Mouse (Mus musculus) effector memory CD4-positive, alpha-beta T cell, adult 7 months (primary cell): ENCODE data around the gene Gm49358. TPM values are rescaled to one million over a fixed set of nuclear protein-coding genes. Genes with fewer than 3 reads are reported as not detected.

Experiments used
- polyA plus RNA-seq: library from polyadenylated mRNA; unstranded; fragments of 100-300 nt; shearing (Covaris generic); gene quantifications from one replicate; pipeline ENCODE4 v1.2.1, GENCODE M21; 2017

Gene Gm49358
- 1.2 TPM for polyA plus RNA-seq

GRCm38 (mm10) chr10:86763672-86764071, at the start of gene Gm49358:
TSS of gene Gm49358 (plus strand) at chr10:86763972.

GRCm38 (mm10) chr10:86778398-86779116, 14.8 kb downstream of the Gm49358 start, which contains the start of gene Nt5dc3:
TSS of gene Nt5dc3 (plus strand) at chr10:86779005.

Other genes with a start within 250 kb of the Gm49358 start
- gene Hsp90b1, start 58.5 kb upstream of the Gm49358 start, polyA plus RNA-seq = 332 TPM
- gene Ttc41, start 58.2 kb upstream of the Gm49358 start, polyA plus RNA-seq = 0.63 TPM
- gene Nt5dc3, start 15.0 kb downstream of the Gm49358 start, polyA plus RNA-seq = 2.8 TPM
- gene Stab2, start 244.1 kb downstream of the Gm49358 start, polyA plus RNA-seq = 0.29 TPM